Mouse (Mus musculus) liver (tissue): ENCODE measurements at regions not wholly inside any gene's neighbourhood (a gene's known extent, or its start where the extent isn't known, plus 50 kb on each side); places are given as distances from the start of the nearest gene placed in this dataset.

Source experiments
- DNase-seq: peaks from one replicate; pipeline ENCODE4 v3.0.0-alpha.2; 2020; ENCODE audit warnings: mixed read lengths

- DNase-seq: no peak
Measured at GRCm38 (mm10) chr5:26338191-26338590, 80.7 kb downstream of the Gm7361 start.

- no peak for DNase-seq
Measured at GRCm38 (mm10) chr5:26339266-26339665, 81.8 kb downstream of the Gm7361 start.

- DNase-seq: no peak
Measured at GRCm38 (mm10) chr5:26355156-26355555, 97.7 kb downstream of the Gm7361 start.

- DNase-seq: no peak
Measured at GRCm38 (mm10) chr5:26359082-26359481, 101.6 kb downstream of the Gm7361 start.

GRCm38 (mm10) chr5:26374175-26374984 is 116.9 kb downstream of the Gm7361 start:
- no peak for DNase-seq

GRCm38 (mm10) chr5:26407088-26407672 is 149.7 kb downstream of the Gm7361 start:
- DNase-seq: no peak

GRCm38 (mm10) chr5:26413185-26413584 is 155.7 kb downstream of the Gm7361 start:
- DNase-seq: no peak

DNA sequence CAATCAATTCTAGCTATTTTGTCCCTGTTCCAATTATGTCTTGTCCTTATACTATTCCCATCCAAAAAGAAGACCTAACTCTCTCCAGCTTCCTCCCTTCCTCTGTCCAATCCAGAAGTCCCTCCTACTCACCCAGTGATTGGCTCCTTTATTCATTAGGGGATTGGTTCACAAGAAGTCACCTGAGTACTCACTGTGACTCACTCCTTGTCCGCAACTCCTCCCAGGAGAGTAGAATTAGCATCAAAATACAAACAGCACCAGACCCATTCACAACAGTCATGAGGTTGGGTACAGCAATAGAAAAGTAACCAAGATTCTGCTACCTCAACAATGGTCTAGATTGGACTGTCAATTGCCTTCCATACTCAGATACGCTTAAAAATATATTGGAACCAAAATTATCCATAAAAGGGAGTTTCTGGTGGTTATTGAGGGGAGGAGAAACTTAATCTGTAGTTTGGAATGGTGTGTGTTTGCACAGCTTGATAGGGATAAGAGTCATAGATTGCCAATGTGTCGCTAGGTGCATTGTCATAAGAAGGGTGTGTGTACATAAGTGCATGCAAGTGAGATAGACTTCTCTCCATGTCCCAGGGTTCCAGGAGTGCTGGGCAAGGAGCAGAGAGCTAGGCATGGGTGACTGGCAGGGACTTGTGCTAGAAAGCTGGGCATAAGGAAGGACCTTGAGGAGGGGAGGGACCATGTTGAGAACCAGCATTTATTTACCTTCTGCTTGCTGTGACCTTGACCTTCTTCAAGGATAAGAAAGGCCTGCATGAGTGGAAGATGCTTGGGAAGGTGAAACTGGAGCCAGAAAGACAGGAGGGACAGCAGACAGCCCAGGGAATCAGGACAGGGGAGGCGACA is 187.1 kb downstream of the Gm7361 start:
- DNase-seq: no peak

DNA sequence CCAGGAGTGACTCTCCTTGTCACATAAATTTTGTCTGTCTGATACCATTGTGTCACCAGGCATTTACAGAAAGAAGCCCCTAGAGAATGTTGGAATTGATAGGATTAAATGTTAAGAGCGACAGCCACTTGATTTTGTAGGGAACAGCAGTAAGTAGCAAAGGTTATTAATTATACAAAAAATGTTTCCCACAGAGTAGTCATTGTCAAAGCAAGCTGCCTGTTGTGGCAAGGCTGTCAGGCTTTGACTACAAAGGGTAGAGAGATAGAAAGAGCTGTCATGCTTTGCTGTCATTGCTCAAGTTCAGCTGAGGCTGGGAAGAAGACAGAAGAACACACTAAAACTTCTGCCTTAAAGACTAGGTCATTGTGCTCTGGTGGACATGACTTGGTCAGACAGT is 193.8 kb downstream of the Gm7361 start:
- DNase-seq: no peak

GRCm38 (mm10) chr5:26457627-26458026 is 200.1 kb downstream of the Gm7361 start:
- no peak for DNase-seq

GRCm38 (mm10) chr5:26466666-26467065 is 209.2 kb downstream of the Gm7361 start:
- DNase-seq: no peak

GRCm38 (mm10) chr5:26485726-26486125 is 228.2 kb downstream of the Gm7361 start:
- DNase-seq: no peak

- no peak for DNase-seq
Measured at GRCm38 (mm10) chr5:26494003-26494402, 236.5 kb downstream of the Gm7361 start.

DNA sequence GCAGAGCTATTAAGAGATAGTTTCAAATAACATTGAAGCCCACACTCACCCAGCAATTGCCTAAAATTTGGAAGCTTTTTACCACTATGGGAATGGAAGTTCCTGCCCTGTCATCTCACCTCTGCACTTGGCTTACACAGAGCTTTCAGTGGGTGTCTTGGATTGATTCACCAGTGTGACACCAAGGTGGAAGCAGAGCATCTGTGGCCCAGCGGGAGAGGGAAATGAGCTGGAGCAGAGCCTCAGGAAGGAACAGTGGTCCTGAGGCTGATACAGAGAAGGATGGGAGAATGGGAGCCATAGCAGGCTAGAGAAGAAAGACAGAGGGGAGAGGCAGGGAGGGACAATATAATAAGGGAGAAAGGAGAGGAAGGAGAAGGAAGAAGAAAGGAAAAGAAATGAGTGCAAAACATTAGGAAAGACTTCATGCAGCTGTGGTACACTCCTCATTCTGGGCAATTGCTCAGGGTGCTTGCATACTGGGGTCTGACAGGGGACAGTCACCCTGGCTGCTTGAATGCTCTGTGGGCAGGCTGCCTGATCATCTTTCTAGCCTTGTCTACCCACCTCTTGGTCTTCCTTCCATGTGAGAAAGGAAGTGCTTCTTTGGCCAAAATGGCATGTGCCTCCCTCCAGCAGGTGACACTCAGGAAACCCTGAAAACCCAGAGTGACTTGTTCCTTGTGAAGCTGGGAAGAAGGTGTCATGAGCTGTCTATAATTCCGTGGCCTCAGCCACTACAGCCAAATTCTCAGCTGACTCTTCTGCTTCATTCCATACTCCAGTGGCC is 240.3 kb downstream of the Gm7361 start:
- DNase-seq: no peak

- no peak for DNase-seq
Measured at GRCm38 (mm10) chr5:26509525-26510168, 252.2 kb downstream of the Gm7361 start.

- no peak for DNase-seq
Measured at GRCm38 (mm10) chr5:26513039-26513955, 255.8 kb downstream of the Gm7361 start.

DNA sequence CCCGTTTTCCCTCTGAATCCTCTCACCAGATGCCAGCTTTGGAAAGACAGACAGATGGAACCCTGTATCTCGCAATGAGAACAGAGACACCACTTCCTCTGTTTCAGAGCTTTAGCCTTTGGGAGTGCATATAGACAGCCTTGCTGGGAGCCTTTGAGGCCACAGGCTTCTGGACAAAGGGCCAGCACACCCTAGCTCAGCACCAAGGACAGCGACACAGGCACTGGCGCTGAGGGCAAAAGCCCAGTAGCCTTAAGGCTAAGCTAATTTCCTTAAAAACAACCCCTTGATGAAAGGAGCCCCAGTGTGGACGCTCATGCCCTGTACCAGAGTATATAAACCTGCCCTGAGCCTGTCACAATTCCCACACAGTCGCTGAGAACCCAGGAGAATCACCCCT is 278.1 kb downstream of the Gm7361 start:
- DNase-seq: peak; percentile 42

DNA sequence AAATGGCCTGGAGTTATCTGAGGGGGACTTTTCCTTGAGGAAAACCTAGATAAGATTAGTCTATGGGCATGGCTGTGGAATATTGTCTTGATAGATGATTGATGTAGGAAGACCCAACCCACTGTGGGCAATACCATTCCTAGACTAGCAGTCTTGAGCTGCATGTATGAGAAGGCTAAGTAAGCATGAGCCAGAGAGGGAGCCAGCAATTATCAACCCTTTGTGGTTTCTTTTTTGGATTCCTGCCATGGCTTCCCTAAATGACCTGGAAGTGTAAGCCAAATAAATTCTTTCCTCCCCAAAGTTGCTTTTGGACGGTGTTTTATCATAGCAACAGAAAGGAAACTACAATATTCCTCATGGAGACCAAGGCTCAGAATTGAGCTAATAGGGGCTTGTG is 253.7 kb upstream of the Dpp6 start:
- no peak for DNase-seq

- DNase-seq: no peak
Measured at GRCm38 (mm10) chr5:26564056-26564455, 252.9 kb upstream of the Dpp6 start.

DNA sequence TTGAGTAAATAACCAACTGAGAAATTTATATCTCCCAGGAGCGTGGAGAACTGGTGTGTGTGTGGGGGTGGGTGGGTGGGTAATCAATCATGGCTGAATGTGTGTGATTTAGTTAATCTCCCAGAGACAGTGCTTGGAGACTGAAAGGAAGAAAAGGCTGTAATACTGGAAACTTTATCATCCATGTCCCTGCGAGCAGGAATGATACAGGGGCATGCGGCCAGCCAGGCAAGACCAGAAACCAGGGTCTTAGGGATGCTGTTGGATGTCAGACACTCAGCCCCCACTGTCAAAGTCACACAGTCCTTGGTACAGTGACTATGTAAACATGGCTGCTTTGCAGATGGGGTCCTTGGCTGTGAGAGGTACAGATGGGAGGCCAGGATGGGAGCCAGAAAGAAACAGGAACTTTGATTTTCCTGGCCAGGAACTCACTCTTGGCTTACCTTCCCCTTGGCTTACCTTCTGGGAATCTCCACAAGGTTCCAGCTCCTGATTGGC is 244.3 kb upstream of the Dpp6 start:
- no peak for DNase-seq

GRCm38 (mm10) chr5:26573446-26573845 is 243.6 kb upstream of the Dpp6 start:
- no peak for DNase-seq
